Mouse (Mus musculus): ENCODE measurements around the gene Abo. TPM values are rescaled to one million over a fixed set of nuclear protein-coding genes. Genes with fewer than 3 reads are reported as not detected.

Gene Abo
- polyA plus RNA-seq, 1 experiment from 2014 or later, result not detected

DNA sequence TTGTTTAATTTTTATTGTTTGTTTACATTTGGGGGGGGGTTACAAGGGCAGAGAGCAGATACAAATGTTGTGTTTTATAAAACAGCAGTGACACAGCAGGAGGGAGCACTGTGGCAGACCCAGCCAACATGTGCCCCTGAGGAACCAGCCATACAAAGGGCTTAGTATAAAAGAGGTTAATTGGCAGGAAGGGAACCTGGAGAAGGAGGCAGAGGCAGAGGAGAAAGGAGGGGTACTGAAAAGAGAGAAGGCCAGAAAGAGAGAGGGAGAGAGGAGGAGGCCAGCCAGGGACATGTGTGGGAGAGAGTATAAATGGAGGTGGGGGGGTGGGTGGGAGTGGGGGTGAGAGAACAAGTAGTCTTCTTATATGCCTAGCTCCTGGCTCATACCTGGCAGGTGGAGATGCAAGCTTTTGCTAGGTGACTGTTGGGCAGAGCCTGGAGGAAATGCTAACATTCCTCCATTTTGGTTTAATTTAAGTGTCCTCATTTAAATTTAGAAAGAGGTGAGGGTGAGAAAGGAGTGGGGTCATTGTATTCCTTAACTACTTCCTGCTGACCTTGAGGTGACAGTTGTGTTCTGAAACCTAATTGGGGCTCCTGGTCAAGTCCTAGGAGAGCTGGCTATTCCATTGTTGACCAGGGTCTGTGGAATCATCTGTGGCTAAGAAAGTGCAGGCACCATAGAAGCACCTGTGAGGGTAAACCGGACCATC lies 37.4 kb downstream of the Abo start:
- Histone ChIP-seq H3K36me3 (replicated peaks; ENCODE audit: control insufficient read depth, insufficient read depth, low read depth, low read length) (no peaks in the 10 kb centered on the region), H3K4me2 (ENCODE audit: low read depth, low read length) (no peak overlapping the region), H3K27me3 (ENCODE audit: control insufficient read depth, insufficient read depth, low read length) (no peaks in the 10 kb centered on the region), H3K4me3 (ENCODE audit: low read depth, low read length) (no peak overlapping the region), H3K27ac (replicated peaks; ENCODE audit: low read depth, low read length) (no peak overlapping the region), H3K9me3 (replicated peaks; ENCODE audit: control insufficient read depth, low read length) (no peaks in the 10 kb centered on the region), H3K9ac (replicated peaks; ENCODE audit: low read length) (no peak overlapping the region), H3K4me1 (ENCODE audit: control insufficient read depth, insufficient read depth, low read length) (no peaks in the 10 kb centered on the region)
- WGBS, result 100% methylated on average over 1 of the region's 1 CpGs
- no peak for ATAC-seq (replicated peaks; ENCODE audit: insufficient number of reproducible peaks, low FRiP score, low TSS enrichment, low read depth)
- DNase-seq (ENCODE audit: low spot score), result no peak

Other genes starting within 250 kb of the Abo start
- 40.4 and 44.4 TPM in 2 replicates for gene Fam69b, start 236.5 kb downstream of the Abo start, polyA plus RNA-seq (2014; fragmentation: Nextera tagmentation; extraction: Ambion mirVana)
- not detected in 2 replicates for gene Lcn4, start 193.7 kb downstream of the Abo start, polyA plus RNA-seq (2014; fragmentation: Nextera tagmentation; extraction: Ambion mirVana)
- gene Surf6, start 37.9 kb upstream of the Abo start, polyA plus RNA-seq (2014; fragmentation: Nextera tagmentation; extraction: Ambion mirVana), result 16.3 and 17.0 TPM in 2 replicates
- gene Med22, start 45.7 kb upstream of the Abo start, polyA plus RNA-seq (2014; fragmentation: Nextera tagmentation; extraction: Ambion mirVana), result 49.2 and 53.5 TPM in 2 replicates
- gene Rpl7a, start 45.8 kb upstream of the Abo start, polyA plus RNA-seq (2014; fragmentation: Nextera tagmentation; extraction: Ambion mirVana), result 719 and 720 TPM in 2 replicates
- gene Surf2, start 51.4 kb upstream of the Abo start, polyA plus RNA-seq (2014; fragmentation: Nextera tagmentation; extraction: Ambion mirVana), result 43.7 and 45.3 TPM in 2 replicates
- 49.8 and 51.0 TPM in 2 replicates for gene Surf1, start 51.6 kb upstream of the Abo start, polyA plus RNA-seq (2014; fragmentation: Nextera tagmentation; extraction: Ambion mirVana)
- 162 and 165 TPM in 2 replicates for gene Surf4, start 68.9 kb upstream of the Abo start, polyA plus RNA-seq (2014; fragmentation: Nextera tagmentation; extraction: Ambion mirVana)
- gene Stkld1, start 69.1 kb upstream of the Abo start, polyA plus RNA-seq (2014; fragmentation: Nextera tagmentation; extraction: Ambion mirVana), result 0.28 TPM in 1 of 2 replicates, not detected in the other
- gene Rexo4, start 99.4 kb upstream of the Abo start, polyA plus RNA-seq (2014; fragmentation: Nextera tagmentation; extraction: Ambion mirVana), result 50.6 and 51.9 TPM in 2 replicates
- gene Adamts13, start 108.4 kb upstream of the Abo start, polyA plus RNA-seq (2014; fragmentation: Nextera tagmentation; extraction: Ambion mirVana), result not detected in 2 replicates
- gene Cacfd1, start 144.9 kb upstream of the Abo start, polyA plus RNA-seq (2014; fragmentation: Nextera tagmentation; extraction: Ambion mirVana), result 66.2 and 68.9 TPM in 2 replicates
- 0.84 and 1.2 TPM in 2 replicates for gene Slc2a6, start 163.0 kb upstream of the Abo start, polyA plus RNA-seq (2014; fragmentation: Nextera tagmentation; extraction: Ambion mirVana)
- 2.3 and 4.0 TPM in 2 replicates for gene Mymk, start 207.2 kb upstream of the Abo start, polyA plus RNA-seq (2014; fragmentation: Nextera tagmentation; extraction: Ambion mirVana)
- gene Adamtsl2, start 214.4 kb upstream of the Abo start, polyA plus RNA-seq (2014; fragmentation: Nextera tagmentation; extraction: Ambion mirVana), result 2.4 and 2.5 TPM in 2 replicates